8 mouse cellular contexts compared by ENCODE assay signal in genomic region chr6:99643439-99644199, GRCm38 (mm10). TPM values are rescaled to one million over a fixed set of nuclear protein-coding genes. Genes with fewer than 3 reads are reported as not detected.
DNase-seq lines count a peak whose midpoint lies in the region; ATAC-seq and TF ChIP-seq lines count a peak whose summit lies in the region.

No protein-coding gene starts in this region.

- WGBS in heart, embryonic 10.5 days, result 33% methylated on average over 10 of the region's 10 CpGs
- 40% methylated on average over 10 of the region's 10 CpGs for WGBS in kidney, postnatal 0 days
- WGBS in midbrain, postnatal 0 days, result 61% methylated on average over 10 of the region's 10 CpGs

- H3K4me2 ChIP-seq in kidney, postnatal 0 days (ENCODE audit: low read length), result no peak overlapping the region
- no peak overlapping the region for H3K4me2 ChIP-seq in midbrain, postnatal 0 days (ENCODE audit: low read depth, low read length, poor library complexity, severe bottlenecking)

- ATAC-seq in kidney, postnatal 0 days (replicated peaks; ENCODE audit: low FRiP score, low read depth), result no peak
- no peak for ATAC-seq in cerebellum, adult (ENCODE audit: insufficient number of reproducible peaks, low FRiP score, low TSS enrichment)
- no peak for ATAC-seq in erythroid progenitor cell, adult 5-6 weeks (replicated peaks; ENCODE audit: low FRiP score, poor library complexity, severe bottlenecking)
- no peak for ATAC-seq in midbrain, postnatal 0 days (ENCODE audit: low FRiP score)

- H3K27ac ChIP-seq in heart, embryonic 10.5 days, result peak overlapping the region; percentile 19; the same call in 1 of the 2 replicates
- peak overlapping the region; percentile 40; the same call in 1 of the 2 replicates for H3K27ac ChIP-seq in kidney, postnatal 0 days
- H3K27ac ChIP-seq in midbrain, postnatal 0 days (ENCODE audit: low read depth, low read length), result no peak overlapping the region

- H3K4me3 ChIP-seq in heart, embryonic 10.5 days, result no peak overlapping the region
- no peak overlapping the region for H3K4me3 ChIP-seq in kidney, postnatal 0 days (replicated peaks; ENCODE audit: low read depth, low read length)
- H3K4me3 ChIP-seq in midbrain, postnatal 0 days (ENCODE audit: low read depth, low read length), result no peak overlapping the region

- no peak for TF ChIP-seq CTCF in kidney, postnatal 0 days (IDR thresholded peaks at IDR 0.05; ENCODE audit: low read depth)
- no peak for TF ChIP-seq CTCF in midbrain, postnatal 0 days (IDR thresholded peaks at IDR 0.05)

- H3K4me1 ChIP-seq in heart, embryonic 10.5 days, result peaks cover 30% of the 10 kb centered on the region
- H3K4me1 ChIP-seq in kidney, postnatal 0 days (replicated peaks; ENCODE audit: insufficient read depth, low read length), result no peaks in the 10 kb centered on the region
- no peaks in the 10 kb centered on the region for H3K4me1 ChIP-seq in midbrain, postnatal 0 days (ENCODE audit: insufficient read depth, low read length)

- peak; percentile 87 for DNase-seq in adrenal gland, postnatal 14 days
- no peak for DNase-seq in heart, embryonic 10.5 days (ENCODE audit: low spot score)
- DNase-seq in kidney, postnatal 0 days (ENCODE audit: low spot score), result peak; percentile 86
- peak; percentile 68 for DNase-seq in skeletal muscle tissue, adult 2 months (ENCODE audit: low read depth, low spot score)
- DNase-seq in left cerebral cortex, adult 11 months (ENCODE audit: low spot score), result no peak
- no peak for DNase-seq in midbrain, postnatal 0 days (ENCODE audit: low spot score)

- H3K9ac ChIP-seq in kidney, postnatal 0 days (ENCODE audit: low read depth, low read length), result no peak overlapping the region
- H3K9ac ChIP-seq in midbrain, postnatal 0 days (replicated peaks; ENCODE audit: low read length, poor library complexity, severe bottlenecking), result no peak overlapping the region

- H3K36me3 ChIP-seq in heart, embryonic 10.5 days, result no peaks in the 10 kb centered on the region
- no peaks in the 10 kb centered on the region for H3K36me3 ChIP-seq in kidney, postnatal 0 days (ENCODE audit: insufficient read depth, low read length)
- H3K36me3 ChIP-seq in midbrain, postnatal 0 days (ENCODE audit: insufficient read depth, low read length), result 0 out of 2 replicates have a peak, but pooled peaks cover 4% of the 10 kb centered on the region

- H3K9me3 ChIP-seq in heart, embryonic 10.5 days, result no peaks in the 10 kb centered on the region
- H3K9me3 ChIP-seq in kidney, postnatal 0 days (replicated peaks; ENCODE audit: low read length), result no peaks in the 10 kb centered on the region
- no peaks in the 10 kb centered on the region for H3K9me3 ChIP-seq in midbrain, postnatal 0 days (ENCODE audit: low read length)

- 0 out of 2 replicates have a peak, but pooled peaks cover 4% of the 10 kb centered on the region for H3K27me3 ChIP-seq in heart, embryonic 10.5 days (ENCODE audit: insufficient read depth, poor library complexity, severe bottlenecking)
- H3K27me3 ChIP-seq in kidney, postnatal 0 days (ENCODE audit: insufficient read depth, low read length), result no peaks in the 10 kb centered on the region
- H3K27me3 ChIP-seq in midbrain, postnatal 0 days (ENCODE audit: insufficient read depth, low read length), result no peaks in the 10 kb centered on the region

RNA-seq across cellular contexts. Expression of gene Eif4e3, which starts 23.0 kb away (rescaled TPM):
- 32.9 and 33.6 TPM in 2 replicates for total RNA-seq in adrenal gland, postnatal 14 days (2021)
- 4.1 and 7.1 TPM in 2 replicates for polyA plus RNA-seq in heart, embryonic 10.5 days (2016; fragmentation: Nextera tagmentation; extraction: Ambion mirVana)
- 16.4 and 17.0 TPM in 2 replicates for polyA plus RNA-seq in kidney, postnatal 0 days (2015; fragmentation: Nextera tagmentation; extraction: Ambion mirVana)
- total RNA-seq in erythroid progenitor cell, adult 5-6 weeks (2015; ENCODE audit: low replicate concordance), result 8.8 and 11.5 TPM in 2 replicates
- 2.7 and 5.3 TPM in 2 replicates for total RNA-seq in erythroid progenitor cell, adult 5-6 weeks (2017; ENCODE audit: low replicate concordance)
- 8.4 and 10.6 TPM in 2 replicates for total RNA-seq in midbrain, postnatal 0 days (2014; rRNA removed)
- 5.4 and 5.5 TPM in 2 replicates for polyA plus RNA-seq in midbrain, postnatal 0 days (2015; fragmentation: Nextera tagmentation; extraction: Ambion mirVana)

RNA-seq across cellular contexts. Expression of gene Gm20696, which starts 23.0 kb away (rescaled TPM):
- 5.0 and 7.7 TPM in 2 replicates for total RNA-seq in adrenal gland, postnatal 14 days (2021)
- polyA plus RNA-seq in heart, embryonic 10.5 days (2016; fragmentation: Nextera tagmentation; extraction: Ambion mirVana), result 2.2 and 3.4 TPM in 2 replicates
- 1.7 and 1.8 TPM in 2 replicates for polyA plus RNA-seq in kidney, postnatal 0 days (2015; fragmentation: Nextera tagmentation; extraction: Ambion mirVana)
- total RNA-seq in erythroid progenitor cell, adult 5-6 weeks (2015; ENCODE audit: low replicate concordance), result 5.0 and 9.0 TPM in 2 replicates
- total RNA-seq in erythroid progenitor cell, adult 5-6 weeks (2017; ENCODE audit: low replicate concordance), result 2.7 and 2.9 TPM in 2 replicates
- total RNA-seq in midbrain, postnatal 0 days (2014; rRNA removed), result 1.1 and 2.5 TPM in 2 replicates
- 1.3 and 2.9 TPM in 2 replicates for polyA plus RNA-seq in midbrain, postnatal 0 days (2015; fragmentation: Nextera tagmentation; extraction: Ambion mirVana)

RNA-seq across cellular contexts. Expression of gene Gpr27, which starts 48.9 kb away (rescaled TPM):
- 2.8 and 3.6 TPM in 2 replicates for total RNA-seq in adrenal gland, postnatal 14 days (2021)
- 0.68 and 0.92 TPM in 2 replicates for polyA plus RNA-seq in heart, embryonic 10.5 days (2016; fragmentation: Nextera tagmentation; extraction: Ambion mirVana)
- polyA plus RNA-seq in kidney, postnatal 0 days (2015; fragmentation: Nextera tagmentation; extraction: Ambion mirVana), result 2.9 and 3.3 TPM in 2 replicates
- 0.72 TPM in 1 of 2 replicates, not detected in the other for total RNA-seq in erythroid progenitor cell, adult 5-6 weeks (2015; ENCODE audit: low replicate concordance)
- total RNA-seq in erythroid progenitor cell, adult 5-6 weeks (2017; ENCODE audit: low replicate concordance), result 1.8 TPM in 1 of 2 replicates, not detected in the other
- total RNA-seq in midbrain, postnatal 0 days (2014; rRNA removed), result 110 and 114 TPM in 2 replicates
- polyA plus RNA-seq in midbrain, postnatal 0 days (2015; fragmentation: Nextera tagmentation; extraction: Ambion mirVana), result 26.0 and 27.8 TPM in 2 replicates

Comparison
In these comparisons a context has a peak if more than half of its experiments do, and no peak if none do; other contexts are left out.
1. DNase-seq: peak in adrenal gland, postnatal 14 days (single experiment), kidney, postnatal 0 days (single experiment) and skeletal muscle tissue, adult 2 months (single experiment); none in heart, embryonic 10.5 days (single experiment), left cerebral cortex, adult 11 months (single experiment) and midbrain, postnatal 0 days (single experiment).
2. RNA of gene Gpr27, which starts 48.9 kb away (total RNA-seq): 110 to 114 TPM in midbrain, postnatal 0 days; 2.8 to 3.6 TPM in adrenal gland, postnatal 14 days and 0.72 to 1.8 TPM in erythroid progenitor cell, adult 5-6 weeks; every median in the first group is over 10 times any median in the second.